Mouse (Mus musculus): ENCODE results near the gene 1700109H08Rik. TPM values are rescaled to one million over a fixed set of nuclear protein-coding genes. Genes with fewer than 3 reads are reported as not detected.
A peak's percentile ranks its signal among the peaks of the same experiment; 100 is the strongest.

1700109H08Rik gene
- polyA plus RNA-seq, 1 experiment from 2014 or later, result 3.1 TPM

DNA sequence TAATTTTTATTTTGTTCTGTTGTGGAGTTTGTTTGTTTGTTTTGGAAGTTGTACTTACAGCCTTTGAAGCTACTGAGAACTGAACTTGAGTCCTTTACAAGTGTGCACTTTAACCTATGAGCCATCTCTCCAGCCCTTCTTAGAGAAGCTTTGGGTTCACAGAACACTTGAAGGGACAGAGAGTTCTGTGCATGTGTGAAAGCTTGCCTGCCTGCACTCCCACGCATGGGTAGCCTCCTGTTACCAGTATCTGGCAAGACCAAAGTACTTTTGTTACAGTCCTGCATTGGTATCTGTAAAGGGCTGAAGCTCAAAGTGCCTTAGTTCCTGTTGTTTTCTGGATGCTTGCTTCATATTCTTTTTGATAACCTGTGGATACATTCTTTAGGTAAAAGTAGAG is 25.1 kb upstream of the 1700109H08Rik start:
- Histone ChIP-seq H3K9ac (no peak overlapping the region), H3K27ac (no peak overlapping the region), H3K4me1 (peaks cover 15% of the 10 kb centered on the region), H3K4me3 (no peak overlapping the region), H3K9me3 (replicated peaks) (no peaks in the 10 kb centered on the region), H3K36me3 (ENCODE audit: poor library complexity, severe bottlenecking) (peaks cover 7% of the 10 kb centered on the region; the same call in 1 of the 2 replicates), H3K4me2 (no peak overlapping the region), H3K27me3 (no peaks in the 10 kb centered on the region)
- ATAC-seq, result no peak
- WGBS, result 92% methylated on average over 1 of the region's 1 CpGs

DNA sequence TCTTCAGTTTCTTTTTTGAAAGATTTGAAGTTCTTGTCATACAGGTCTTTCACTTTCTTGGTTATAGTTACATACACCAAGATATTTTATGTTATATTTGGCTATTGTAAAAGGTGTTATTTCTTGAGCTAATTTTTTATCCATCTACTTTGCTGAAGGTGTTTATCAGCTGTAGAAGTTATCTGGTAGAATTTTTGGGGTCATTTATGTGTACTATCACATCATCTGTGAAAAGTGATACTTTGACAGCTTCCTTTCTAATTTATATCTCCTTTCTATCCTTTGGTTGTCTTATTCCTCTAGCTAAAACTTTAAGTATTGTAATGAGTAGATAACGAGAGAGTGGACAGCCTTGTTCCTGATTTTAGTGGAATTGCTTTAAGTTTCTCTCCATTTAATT is 19.9 kb upstream of the 1700109H08Rik start:
- no peak overlapping the region for H3K9ac ChIP-seq
- no peaks in the 10 kb centered on the region for H3K4me1 ChIP-seq
- no peak overlapping the region for H3K4me2 ChIP-seq
- H3K4me3 ChIP-seq, result no peak overlapping the region
- 89% methylated on average over 1 of the region's 1 CpGs for WGBS
- H3K27me3 ChIP-seq, result no peaks in the 10 kb centered on the region
- H3K27ac ChIP-seq, result no peak overlapping the region
- H3K9me3 ChIP-seq (replicated peaks), result no peaks in the 10 kb centered on the region
- peaks cover 22% of the 10 kb centered on the region for H3K36me3 ChIP-seq (ENCODE audit: poor library complexity, severe bottlenecking)
- ATAC-seq, result no peak

GRCm38 (mm10) chr5:3554198-3554597 is 17.2 kb upstream of the 1700109H08Rik start:
- H3K4me2 ChIP-seq, result no peak overlapping the region
- H3K9ac ChIP-seq, result no peak overlapping the region
- peaks cover 38% of the 10 kb centered on the region for H3K36me3 ChIP-seq (ENCODE audit: poor library complexity, severe bottlenecking)
- H3K27ac ChIP-seq, result no peak overlapping the region
- 89% methylated on average over 2 of the region's 2 CpGs for WGBS
- H3K9me3 ChIP-seq (replicated peaks), result no peaks in the 10 kb centered on the region
- no peaks in the 10 kb centered on the region for H3K27me3 ChIP-seq
- H3K4me3 ChIP-seq, result no peak overlapping the region
- no peak for ATAC-seq
- no peaks in the 10 kb centered on the region for H3K4me1 ChIP-seq

GRCm38 (mm10) chr5:3574825-3575224 is 3.5 kb downstream of the 1700109H08Rik start:
- H3K9ac ChIP-seq, result no peak overlapping the region
- no peak for ATAC-seq
- no peak overlapping the region for H3K4me3 ChIP-seq
- no peak overlapping the region for H3K4me2 ChIP-seq
- peaks cover 6% of the 10 kb centered on the region; the same call in 1 of the 2 replicates for H3K9me3 ChIP-seq (replicated peaks)
- no peaks in the 10 kb centered on the region for H3K27me3 ChIP-seq
- WGBS, result 95% methylated on average over 2 of the region's 2 CpGs
- peaks cover 99% of the 10 kb centered on the region for H3K36me3 ChIP-seq (ENCODE audit: poor library complexity, severe bottlenecking)
- H3K27ac ChIP-seq, result no peak overlapping the region
- no peaks in the 10 kb centered on the region for H3K4me1 ChIP-seq

GRCm38 (mm10) chr5:3577939-3578338 is 6.6 kb downstream of the 1700109H08Rik start:
- peaks cover 96% of the 10 kb centered on the region for H3K36me3 ChIP-seq (ENCODE audit: poor library complexity, severe bottlenecking)
- H3K27me3 ChIP-seq, result no peaks in the 10 kb centered on the region
- 100% methylated on average over 2 of the region's 2 CpGs for WGBS
- H3K4me1 ChIP-seq, result no peaks in the 10 kb centered on the region
- no peak overlapping the region for H3K27ac ChIP-seq
- H3K9me3 ChIP-seq (replicated peaks), result peaks cover 6% of the 10 kb centered on the region; the same call in 1 of the 2 replicates
- no peak overlapping the region for H3K4me2 ChIP-seq
- H3K4me3 ChIP-seq, result no peak overlapping the region
- H3K9ac ChIP-seq, result no peak overlapping the region
- ATAC-seq, result no peak

DNA sequence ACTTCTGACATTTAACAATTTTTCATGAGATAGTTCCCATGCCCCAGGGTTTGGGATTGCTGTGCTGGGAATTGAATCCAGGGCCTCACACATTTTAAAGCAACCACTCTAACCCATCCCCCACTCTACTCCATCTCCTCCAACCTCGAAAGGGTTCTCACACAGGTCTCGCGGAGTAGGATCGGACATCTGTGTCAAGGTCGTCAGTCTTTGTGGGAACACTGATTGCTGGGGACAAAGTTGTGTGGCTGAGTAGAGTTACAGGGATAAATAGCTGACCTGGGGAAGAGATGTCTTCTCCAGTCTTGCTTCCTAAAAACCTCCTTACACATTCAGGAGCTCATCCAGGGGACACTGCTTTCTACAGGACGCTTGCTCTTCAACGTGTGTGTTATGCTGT is 7.7 kb downstream of the 1700109H08Rik start:
- no peak overlapping the region for H3K27ac ChIP-seq
- no peaks in the 10 kb centered on the region for H3K27me3 ChIP-seq
- no peak overlapping the region for H3K9ac ChIP-seq
- H3K4me2 ChIP-seq, result no peak overlapping the region
- H3K36me3 ChIP-seq (ENCODE audit: poor library complexity, severe bottlenecking), result peaks cover 94% of the 10 kb centered on the region
- H3K4me3 ChIP-seq, result no peak overlapping the region
- 95% methylated on average over 7 of the region's 7 CpGs for WGBS
- H3K9me3 ChIP-seq (replicated peaks), result peaks cover 6% of the 10 kb centered on the region; the same call in 1 of the 2 replicates
- ATAC-seq, result no peak
- H3K4me1 ChIP-seq, result no peaks in the 10 kb centered on the region

DNA sequence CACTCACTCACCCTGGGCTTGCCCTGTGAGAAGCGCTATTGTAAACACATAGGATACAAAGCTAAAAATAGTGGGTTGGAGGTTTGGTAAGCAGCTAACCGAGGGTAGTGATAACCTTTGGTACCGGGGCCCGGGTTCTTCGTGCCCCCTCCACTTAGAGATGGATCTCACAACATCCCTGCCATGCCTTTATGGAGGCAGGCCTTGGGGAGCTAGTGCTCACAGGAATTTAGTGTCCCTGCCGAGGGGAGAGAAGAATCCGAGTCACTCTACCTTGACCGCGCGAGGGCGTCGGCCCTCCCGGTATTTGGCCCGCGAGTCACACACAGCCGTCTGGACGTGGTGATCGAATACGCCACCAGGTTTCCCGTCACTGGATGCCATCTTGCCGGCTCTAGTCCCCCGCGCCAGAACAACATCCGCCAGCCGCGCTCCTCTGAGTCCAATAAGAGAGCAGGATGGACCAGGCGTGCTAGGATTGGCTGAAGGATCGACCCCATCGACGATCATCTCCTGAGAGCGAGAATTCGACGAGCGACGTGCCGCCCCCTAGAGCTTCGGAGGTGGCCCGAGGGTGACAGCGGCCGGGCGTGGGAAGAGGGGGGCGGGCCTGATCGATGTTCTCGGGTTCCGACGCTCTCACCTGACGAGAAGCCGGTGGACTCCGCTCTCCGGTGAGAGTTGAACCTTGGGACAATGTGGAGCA is 24.5 kb downstream of the 1700109H08Rik start, which contains the start of gene Pex1:
Gene Pex1, plus strand, starts transcription at position 374 of the 706 bp plus-strand sequence.
- Histone ChIP-seq H3K4me2 (peak within 1 kb of the TSS; percentile 79), H3K27ac (peak within 1 kb of the TSS; percentile 57), H3K36me3 (ENCODE audit: poor library complexity, severe bottlenecking) (peaks cover 16% of the 10 kb centered on the region), H3K9me3 (replicated peaks) (no peaks in the 10 kb centered on the region), H3K4me1 (peaks cover 19% of the 10 kb centered on the region), H3K27me3 (no peaks in the 10 kb centered on the region), H3K4me3 (peak within 1 kb of the TSS; percentile 79), H3K9ac (peak within 1 kb of the TSS; percentile 78)
- under 1% methylated on average over 49 of the region's 50 CpGs for WGBS
- ATAC-seq, result peak; percentile 99

GRCm38 (mm10) chr5:3596399-3596766 is 25.0 kb downstream of the 1700109H08Rik start, which contains the start of gene Rbm48:
Gene Rbm48 (minus strand): TSS chr5:3596585.
- H3K27ac ChIP-seq, result peak within 1 kb of the TSS; percentile 57
- ATAC-seq, result peak; percentile 89

GRCm38 (mm10) chr5:3597171-3597570 is 25.8 kb downstream of the 1700109H08Rik start:
- H3K27ac ChIP-seq, result no peak overlapping the region
- peak overlapping the region; percentile 78; the same call in 1 of the 2 replicates for H3K9ac ChIP-seq
- peak overlapping the region; percentile 79 for H3K4me2 ChIP-seq
- peaks cover 19% of the 10 kb centered on the region for H3K4me1 ChIP-seq
- H3K4me3 ChIP-seq, result peak overlapping the region; percentile 79
- ATAC-seq, result no peak
- H3K36me3 ChIP-seq (ENCODE audit: poor library complexity, severe bottlenecking), result peaks cover 4% of the 10 kb centered on the region; the same call in 1 of the 2 replicates
- H3K27me3 ChIP-seq, result no peaks in the 10 kb centered on the region
- H3K9me3 ChIP-seq (replicated peaks), result no peaks in the 10 kb centered on the region

More at GRCm38 (mm10) chr5:3596399-3596766, 25.0 kb downstream of the 1700109H08Rik start, which contains the start of gene Rbm48:
- Histone ChIP-seq H3K4me2 (peak within 1 kb of the TSS; percentile 79), H3K4me3 (peak within 1 kb of the TSS; percentile 79), H3K9me3 (replicated peaks) (no peaks in the 10 kb centered on the region), H3K9ac (peak within 1 kb of the TSS; percentile 78), H3K27me3 (no peaks in the 10 kb centered on the region), H3K4me1 (peaks cover 19% of the 10 kb centered on the region), H3K36me3 (ENCODE audit: poor library complexity, severe bottlenecking) (peaks cover 11% of the 10 kb centered on the region)
- 0% methylated on average over 31 of the region's 31 CpGs for WGBS

- no peaks in the 10 kb centered on the region for H3K27me3 ChIP-seq
- H3K4me2 ChIP-seq, result no peak overlapping the region
- no peak for ATAC-seq
- no peaks in the 10 kb centered on the region for H3K9me3 ChIP-seq (replicated peaks)
- H3K4me3 ChIP-seq, result no peak overlapping the region
- H3K9ac ChIP-seq, result no peak overlapping the region
- no peak overlapping the region for H3K27ac ChIP-seq
- H3K36me3 ChIP-seq (ENCODE audit: poor library complexity, severe bottlenecking), result peaks cover 3% of the 10 kb centered on the region; the same call in 1 of the 2 replicates
- H3K4me1 ChIP-seq, result peaks cover 19% of the 10 kb centered on the region
- WGBS, result 95% methylated on average over 5 of the region's 5 CpGs
These were observed 27.4 kb downstream of the 1700109H08Rik start for GRCm38 (mm10) chr5:3598766-3599165.

- no peak for ATAC-seq
- 79% methylated on average over 1 of the region's 1 CpGs for WGBS
- Histone ChIP-seq H3K4me2 (no peak overlapping the region), H3K9ac (no peak overlapping the region), H3K4me1 (peaks cover 9% of the 10 kb centered on the region), H3K27me3 (no peaks in the 10 kb centered on the region), H3K4me3 (no peak overlapping the region), H3K9me3 (replicated peaks) (no peaks in the 10 kb centered on the region), H3K36me3 (ENCODE audit: poor library complexity, severe bottlenecking) (peaks cover 16% of the 10 kb centered on the region), H3K27ac (no peak overlapping the region)
These were observed 28.9 kb downstream of the 1700109H08Rik start for GRCm38 (mm10) chr5:3600298-3600697.

DNA sequence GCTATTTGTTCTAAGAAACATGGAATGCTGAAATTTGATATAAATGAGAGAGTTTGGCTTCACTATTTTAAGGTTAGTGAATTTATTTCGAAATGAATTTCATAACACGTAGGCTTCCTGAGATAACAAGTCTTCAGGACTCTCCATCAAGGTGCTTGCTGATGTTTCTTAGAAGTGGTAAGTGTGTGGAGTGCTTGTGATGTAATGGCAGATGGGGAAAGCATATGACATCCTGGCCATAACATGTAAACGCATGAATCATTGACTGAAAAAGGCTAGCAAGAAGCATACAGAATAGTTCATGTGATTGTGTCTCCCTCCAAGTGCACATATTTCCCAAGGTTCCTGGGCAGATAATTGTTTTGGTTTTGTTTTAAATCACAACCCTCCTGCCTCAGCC is 29.4 kb downstream of the 1700109H08Rik start:
- Histone ChIP-seq H3K36me3 (ENCODE audit: poor library complexity, severe bottlenecking) (peaks cover 21% of the 10 kb centered on the region), H3K27me3 (no peaks in the 10 kb centered on the region), H3K4me1 (peaks cover 7% of the 10 kb centered on the region), H3K9me3 (replicated peaks) (no peaks in the 10 kb centered on the region), H3K9ac (no peak overlapping the region), H3K4me2 (no peak overlapping the region), H3K27ac (no peak overlapping the region), H3K4me3 (no peak overlapping the region)
- no peak for ATAC-seq
- WGBS, result 88% methylated on average over 3 of the region's 3 CpGs

Data from forebrain, embryonic 13.5 days (tissue).